Mouse (Mus musculus) yolk sac, embryonic 10.5 days (tissue): ENCODE results near the gene Tmem273.
A peak's percentile ranks its signal among the peaks of the same experiment; 100 is the strongest.

ENCODE experiments used
- DNase-seq: peaks from one replicate; pipeline ENCODE4 v3.0.0-alpha.2; 2017; ENCODE audit warnings: low spot score

Tmem273 gene

DNA sequence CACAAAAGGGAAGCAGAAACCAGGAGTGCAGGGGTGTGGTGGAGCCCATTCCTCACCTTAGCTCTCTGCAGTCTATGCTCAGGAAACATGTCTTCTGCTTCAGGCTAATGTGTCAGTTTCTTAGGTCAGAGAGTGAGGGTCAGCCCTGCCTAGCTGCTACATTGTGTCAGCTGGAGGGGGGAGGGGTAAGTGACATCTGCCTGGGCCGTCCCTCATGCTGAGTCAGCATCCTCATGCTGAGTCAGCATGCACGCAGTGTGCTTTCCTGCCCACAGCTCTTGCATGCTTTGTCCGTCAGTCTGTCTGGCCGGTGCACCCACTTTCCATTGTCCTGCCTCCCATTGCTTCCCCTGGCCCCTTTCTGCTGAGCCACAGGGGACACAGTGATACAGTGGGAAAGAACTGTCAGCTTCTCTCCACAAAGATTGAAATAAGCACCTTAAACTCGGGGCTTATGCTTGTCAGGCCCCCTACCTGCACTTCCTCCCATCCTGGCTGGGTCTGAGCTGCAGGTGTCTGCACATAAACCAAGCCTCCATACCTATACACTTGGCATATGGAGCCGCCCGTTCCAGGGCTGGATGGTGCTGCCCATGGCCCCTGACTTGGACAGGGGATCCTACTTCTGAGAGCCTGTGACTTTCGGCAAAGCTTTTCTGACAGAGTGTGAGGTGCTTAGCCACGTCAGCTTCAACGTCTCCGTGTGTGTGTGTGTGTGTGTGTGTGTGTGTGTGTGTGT lies 74.2 kb downstream of the Tmem273 start:
- DNase-seq = no peak

- DNase-seq = peak; percentile 38
Measured at GRCm38 (mm10) chr14:32861149-32861581, 75.4 kb downstream of the Tmem273 start.

GRCm38 (mm10) chr14:32861656-32862055 lies 75.9 kb downstream of the Tmem273 start:
- DNase-seq = no peak

DNA sequence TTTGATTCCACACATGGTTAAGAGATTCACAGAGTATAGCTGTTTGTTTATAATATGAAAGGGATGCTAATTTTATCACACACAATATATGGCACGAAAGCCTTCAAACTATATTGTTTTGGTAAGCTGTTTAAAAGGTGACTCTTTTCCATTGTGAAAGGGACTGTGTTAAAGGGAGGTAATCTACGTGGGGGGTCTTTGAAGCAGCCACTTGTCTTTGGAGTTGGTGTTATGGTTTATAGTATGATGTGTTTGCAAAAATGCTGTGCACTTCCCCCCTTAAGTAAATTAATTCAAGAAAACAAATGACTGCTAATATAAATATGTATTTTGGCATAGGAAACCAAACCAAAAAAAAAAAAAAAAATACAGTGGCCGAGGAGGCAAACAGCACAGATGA lies 79.6 kb downstream of the Tmem273 start:
- no peak for DNase-seq
